Mouse (Mus musculus): Measurements from ENCODE around the gene Bach1. TPM values are rescaled to one million over a fixed set of nuclear protein-coding genes. Genes with fewer than 3 reads are reported as not detected.

Gene Bach1
- polyA plus RNA-seq, 1 experiment = 8.8 TPM

DNA sequence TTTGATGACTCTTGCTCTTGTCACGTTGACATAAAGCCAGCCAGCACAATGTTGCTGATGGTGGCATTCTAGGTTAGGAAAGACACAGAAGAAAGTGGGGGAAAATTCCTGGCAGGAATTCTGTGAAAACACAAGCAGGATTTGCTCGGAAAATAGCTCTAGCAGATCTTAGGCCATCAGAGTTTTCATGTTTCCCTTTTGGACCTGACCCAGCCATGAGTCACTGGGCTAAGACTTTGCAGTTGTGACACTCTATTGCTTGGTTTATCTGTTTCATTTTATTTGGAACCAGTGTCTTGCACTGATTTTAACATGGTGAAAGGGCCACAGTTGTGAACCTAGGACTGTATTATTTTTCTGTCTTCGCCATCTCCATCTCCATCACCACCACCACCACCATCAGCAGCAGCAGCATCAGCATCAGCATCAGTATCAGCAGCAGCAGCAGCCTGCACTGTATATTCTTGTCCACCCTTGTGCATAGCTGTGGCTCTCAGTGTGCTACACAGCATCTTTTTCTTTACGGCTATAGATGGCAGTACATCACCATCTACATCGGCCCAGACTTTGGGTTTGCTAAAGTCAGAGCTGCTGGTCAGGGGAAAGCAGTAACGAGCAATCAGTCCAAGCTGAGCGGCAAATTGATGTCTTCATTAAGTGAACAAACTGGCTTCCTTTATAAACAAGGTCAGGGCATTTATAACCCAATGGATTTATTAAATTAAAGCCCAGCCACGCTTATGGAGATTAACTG lies 46.6 kb downstream of the Bach1 start:
- Histone ChIP-seq H3K4me2 (ENCODE audit: low read depth) (no peak overlapping the region), H3K36me3 (ENCODE audit: control insufficient read depth, insufficient read depth) (no peaks in the 10 kb centered on the region), H3K27me3 (ENCODE audit: control insufficient read depth, insufficient read depth, insufficient read length) (no peaks in the 10 kb centered on the region), H3K4me3 (no peak overlapping the region), H3ac (ENCODE audit: control insufficient read depth, insufficient read length) (no peak overlapping the region), H3K79me2 (ENCODE audit: control insufficient read depth, insufficient read depth) (no peaks in the 10 kb centered on the region)
- TF ChIP-seq REST (IDR thresholded peaks at IDR 0.05; ENCODE audit: insufficient read depth, insufficient read length) (no peak), TCF12 (IDR thresholded peaks at IDR 0.05; ENCODE audit: insufficient read depth, poor library complexity, severe bottlenecking) (no peak), POLR2AphosphoS2 (IDR thresholded peaks at IDR 0.05; ENCODE audit: insufficient read length, low read depth) (no peak), CEBPB (IDR thresholded peaks at IDR 0.05; ENCODE audit: insufficient read depth, poor library complexity, severe bottlenecking) (no peak), USF1 (IDR thresholded peaks at IDR 0.05; ENCODE audit: low read depth) (no peak), POLR2A (IDR thresholded peaks at IDR 0.05; ENCODE audit: insufficient read length, low read depth) (no peak), MAX (IDR thresholded peaks at IDR 0.05; ENCODE audit: low read depth) (no peak), TCF3 (IDR thresholded peaks at IDR 0.05; ENCODE audit: insufficient read length, low read depth) (no peak), SRF (IDR thresholded peaks at IDR 0.05; ENCODE audit: control insufficient read depth, insufficient read length, low read depth) (no peak), E2F4 (IDR thresholded peaks at IDR 0.05; ENCODE audit: insufficient read depth) (no peak), MYOD1 (IDR thresholded peaks at IDR 0.05; ENCODE audit: control insufficient read depth in 1 of 3, insufficient read length in 2 of 3, low read depth in 2 of 3) (no peak), MYOG (IDR thresholded peaks at IDR 0.05; ENCODE audit: control insufficient read depth in 1 of 3, insufficient read depth in 1 of 3, insufficient read length in 2 of 3, low read depth in 2 of 3) (no peak)

DNA sequence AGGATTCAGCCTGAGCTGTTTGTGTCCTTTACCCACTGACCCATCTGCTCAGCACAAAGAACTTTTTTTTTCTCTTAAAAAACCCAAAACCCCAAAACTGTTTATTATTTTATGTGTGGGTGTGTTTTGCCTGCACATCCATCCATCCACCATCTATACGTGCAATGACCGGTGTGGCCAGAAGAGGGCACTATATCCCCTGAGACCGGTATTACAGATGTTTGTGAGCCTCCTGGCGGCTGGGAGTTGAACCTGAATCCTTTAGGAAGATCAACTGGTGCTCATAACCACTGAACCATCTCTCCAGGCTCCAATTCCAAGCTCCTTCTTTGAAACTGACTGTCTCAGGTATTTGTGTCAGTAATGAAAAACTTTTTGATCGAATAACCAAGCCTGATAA lies 48.0 kb downstream of the Bach1 start:
- H3K4me3 ChIP-seq = no peak overlapping the region
- no peak for TF ChIP-seq MAX (IDR thresholded peaks at IDR 0.05; ENCODE audit: low read depth)
- no peak for TF ChIP-seq SRF (IDR thresholded peaks at IDR 0.05; ENCODE audit: control insufficient read depth, insufficient read length, low read depth)
- no peak for TF ChIP-seq TCF3 (IDR thresholded peaks at IDR 0.05; ENCODE audit: insufficient read length, low read depth)
- TF ChIP-seq REST (IDR thresholded peaks at IDR 0.05; ENCODE audit: insufficient read depth, insufficient read length) = no peak
- TF ChIP-seq MYOG (IDR thresholded peaks at IDR 0.05; ENCODE audit: control insufficient read depth in 1 of 3, insufficient read depth in 1 of 3, insufficient read length in 2 of 3, low read depth in 2 of 3) = no peak
- TF ChIP-seq POLR2AphosphoS2 (IDR thresholded peaks at IDR 0.05; ENCODE audit: insufficient read length, low read depth) = no peak
- no peak for TF ChIP-seq TCF12 (IDR thresholded peaks at IDR 0.05; ENCODE audit: insufficient read depth, poor library complexity, severe bottlenecking)
- no peak for TF ChIP-seq CEBPB (IDR thresholded peaks at IDR 0.05; ENCODE audit: insufficient read depth, poor library complexity, severe bottlenecking)
- TF ChIP-seq POLR2A (IDR thresholded peaks at IDR 0.05; ENCODE audit: insufficient read length, low read depth) = no peak
- no peak for TF ChIP-seq USF1 (IDR thresholded peaks at IDR 0.05; ENCODE audit: low read depth)
- no peak for TF ChIP-seq E2F4 (IDR thresholded peaks at IDR 0.05; ENCODE audit: insufficient read depth)
- TF ChIP-seq MYOD1 (IDR thresholded peaks at IDR 0.05; ENCODE audit: control insufficient read depth in 1 of 3, insufficient read length in 2 of 3, low read depth in 2 of 3) = no peak
- no peaks in the 10 kb centered on the region for H3K27me3 ChIP-seq (ENCODE audit: control insufficient read depth, insufficient read depth, insufficient read length)

DNA sequence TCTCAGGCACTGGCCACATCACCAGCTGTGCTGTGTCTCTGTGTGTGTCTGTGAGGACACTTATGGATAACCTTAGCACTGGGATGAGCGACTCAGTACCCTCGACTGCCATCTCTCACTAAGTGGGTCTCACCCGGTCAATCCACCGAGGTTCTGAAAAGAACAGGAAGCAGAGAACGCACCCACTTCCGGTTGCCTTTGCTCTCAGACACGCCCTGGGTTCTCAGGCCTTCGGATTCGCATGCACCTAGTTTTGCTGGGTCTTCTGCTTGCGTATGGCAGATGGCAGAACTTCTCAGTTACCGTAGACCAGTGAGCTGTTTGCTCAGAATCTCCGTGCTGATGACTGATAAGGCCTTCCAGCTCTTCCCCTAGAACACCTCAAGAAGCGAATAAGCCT lies 52.5 kb downstream of the Bach1 start:
- Histone ChIP-seq H3ac (ENCODE audit: control insufficient read depth, insufficient read length) (no peak overlapping the region), H3K36me3 (ENCODE audit: control insufficient read depth, insufficient read depth) (no peaks in the 10 kb centered on the region), H3K27me3 (ENCODE audit: control insufficient read depth, insufficient read depth, insufficient read length) (no peaks in the 10 kb centered on the region), H3K4me2 (ENCODE audit: low read depth) (no peak overlapping the region), H3K4me3 (no peak overlapping the region), H3K79me2 (ENCODE audit: control insufficient read depth, insufficient read depth) (no peaks in the 10 kb centered on the region)
- TF ChIP-seq MYOD1 (IDR thresholded peaks at IDR 0.05; ENCODE audit: control insufficient read depth in 1 of 3, insufficient read length in 2 of 3, low read depth in 2 of 3) (no peak), USF1 (IDR thresholded peaks at IDR 0.05; ENCODE audit: low read depth) (no peak)

More for the DNA sequence above, 48.0 kb downstream of the Bach1 start:
- Histone ChIP-seq H3K4me2 (ENCODE audit: low read depth) (no peak overlapping the region), H3K79me2 (ENCODE audit: control insufficient read depth, insufficient read depth) (no peaks in the 10 kb centered on the region), H3ac (ENCODE audit: control insufficient read depth, insufficient read length) (no peak overlapping the region), H3K36me3 (ENCODE audit: control insufficient read depth, insufficient read depth) (no peaks in the 10 kb centered on the region)

DNA sequence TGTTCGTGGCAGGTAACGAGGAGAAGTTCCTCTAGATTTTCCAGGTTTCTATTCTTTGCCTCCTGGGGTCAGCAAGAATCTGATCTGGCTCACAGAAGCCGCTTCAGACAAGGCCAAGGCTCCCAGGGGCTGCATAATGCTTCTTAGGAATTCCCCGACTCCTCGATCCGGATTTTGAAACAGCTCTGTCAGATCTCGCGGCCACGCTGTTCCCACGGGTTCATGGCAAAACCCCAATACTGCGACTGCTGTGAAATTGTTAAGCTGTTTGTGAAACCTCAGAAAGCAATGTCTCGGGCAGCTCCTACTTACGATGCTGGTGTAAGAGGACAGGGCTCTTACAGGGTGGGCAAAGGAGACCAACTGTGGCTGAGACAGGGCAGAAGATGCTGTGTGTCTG lies 53.7 kb downstream of the Bach1 start:
- Histone ChIP-seq H3K4me3 (no peak overlapping the region), H3K27me3 (ENCODE audit: control insufficient read depth, insufficient read depth, insufficient read length) (no peaks in the 10 kb centered on the region), H3K79me2 (ENCODE audit: control insufficient read depth, insufficient read depth) (no peaks in the 10 kb centered on the region), H3ac (ENCODE audit: control insufficient read depth, insufficient read length) (no peak overlapping the region), H3K36me3 (ENCODE audit: control insufficient read depth, insufficient read depth) (no peaks in the 10 kb centered on the region), H3K4me2 (ENCODE audit: low read depth) (no peak overlapping the region)
- no peak for TF ChIP-seq POLR2A (IDR thresholded peaks at IDR 0.05; ENCODE audit: insufficient read length, low read depth)
- no peak for TF ChIP-seq SRF (IDR thresholded peaks at IDR 0.05; ENCODE audit: control insufficient read depth, insufficient read length, low read depth)
- no peak for TF ChIP-seq USF1 (IDR thresholded peaks at IDR 0.05; ENCODE audit: low read depth)
- TF ChIP-seq MAX (IDR thresholded peaks at IDR 0.05; ENCODE audit: low read depth) = no peak
- TF ChIP-seq REST (IDR thresholded peaks at IDR 0.05; ENCODE audit: insufficient read depth, insufficient read length) = no peak
- TF ChIP-seq MYOD1 (IDR thresholded peaks at IDR 0.05; ENCODE audit: control insufficient read depth in 1 of 3, insufficient read length in 2 of 3, low read depth in 2 of 3) = no peak
- TF ChIP-seq CEBPB (IDR thresholded peaks at IDR 0.05; ENCODE audit: insufficient read depth, poor library complexity, severe bottlenecking) = no peak
- TF ChIP-seq TCF3 (IDR thresholded peaks at IDR 0.05; ENCODE audit: insufficient read length, low read depth) = no peak
- TF ChIP-seq TCF12 (IDR thresholded peaks at IDR 0.05; ENCODE audit: insufficient read depth, poor library complexity, severe bottlenecking) = no peak
- TF ChIP-seq E2F4 (IDR thresholded peaks at IDR 0.05; ENCODE audit: insufficient read depth) = no peak
- no peak for TF ChIP-seq POLR2AphosphoS2 (IDR thresholded peaks at IDR 0.05; ENCODE audit: insufficient read length, low read depth)
- TF ChIP-seq MYOG (IDR thresholded peaks at IDR 0.05; ENCODE audit: control insufficient read depth in 1 of 3, insufficient read depth in 1 of 3, insufficient read length in 2 of 3, low read depth in 2 of 3) = no peak

All from myocyte (in vitro differentiated cells).